Mouse (Mus musculus): ENCODE results near the gene Ube2cbp.

Gene Ube2cbp

GRCm38 (mm10) chr9:86435510-86435909, 29.2 kb downstream of the Ube2cbp start:
- no peak for DNase-seq (ENCODE audit: low read depth, low spot score)

DNA sequence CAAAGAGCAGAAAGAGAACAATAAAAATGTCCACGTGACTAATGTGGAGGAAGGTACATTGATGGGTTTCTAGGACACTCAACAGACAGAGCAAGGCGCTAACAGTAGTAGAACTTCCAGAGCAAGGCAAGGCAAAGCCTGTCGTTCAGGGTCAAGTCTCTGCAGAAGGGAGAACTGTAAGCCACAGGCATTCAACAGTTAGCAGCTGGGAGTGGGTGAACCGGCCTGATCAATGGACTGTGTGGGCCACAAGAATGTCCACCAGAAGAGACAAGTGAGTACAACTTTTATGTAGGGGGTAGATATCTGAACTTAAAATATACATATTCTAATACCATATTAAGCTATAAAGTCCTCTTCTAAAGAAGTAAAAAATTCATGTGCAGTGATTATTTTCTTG, 41.4 kb downstream of the Ube2cbp start:
- no peak for DNase-seq (ENCODE audit: low read depth, low spot score)

GRCm38 (mm10) chr9:86419366-86419765, 45.4 kb downstream of the Ube2cbp start:
- no peak for DNase-seq (ENCODE audit: low read depth, low spot score)

DNA sequence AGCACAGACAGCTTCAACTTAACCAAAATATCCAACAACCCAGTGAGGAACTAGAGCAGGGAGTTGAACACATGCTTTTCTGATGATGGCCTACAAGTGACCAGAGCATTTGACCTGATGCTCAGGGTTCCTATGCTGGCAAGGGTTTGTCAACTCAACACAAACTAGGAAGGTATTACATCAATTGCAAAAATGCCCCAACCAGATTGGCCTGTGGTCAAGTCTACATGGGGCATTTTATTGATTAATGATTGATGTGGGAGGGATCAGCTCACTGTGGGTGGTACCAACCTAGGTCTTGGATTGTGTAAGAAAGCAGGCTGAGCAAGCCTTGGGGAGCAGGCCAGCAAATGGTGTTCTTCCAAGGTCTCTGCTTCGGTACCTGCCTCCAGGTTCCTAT, 46.8 kb downstream of the Ube2cbp start:
- DNase-seq (ENCODE audit: low read depth, low spot score) = no peak

GRCm38 (mm10) chr9:86395785-86396184, 69.0 kb downstream of the Ube2cbp start:
- no peak for DNase-seq (ENCODE audit: low read depth, low spot score)

GRCm38 (mm10) chr9:86395012-86395411, 69.7 kb downstream of the Ube2cbp start:
- no peak for DNase-seq (ENCODE audit: low read depth, low spot score)

DNA sequence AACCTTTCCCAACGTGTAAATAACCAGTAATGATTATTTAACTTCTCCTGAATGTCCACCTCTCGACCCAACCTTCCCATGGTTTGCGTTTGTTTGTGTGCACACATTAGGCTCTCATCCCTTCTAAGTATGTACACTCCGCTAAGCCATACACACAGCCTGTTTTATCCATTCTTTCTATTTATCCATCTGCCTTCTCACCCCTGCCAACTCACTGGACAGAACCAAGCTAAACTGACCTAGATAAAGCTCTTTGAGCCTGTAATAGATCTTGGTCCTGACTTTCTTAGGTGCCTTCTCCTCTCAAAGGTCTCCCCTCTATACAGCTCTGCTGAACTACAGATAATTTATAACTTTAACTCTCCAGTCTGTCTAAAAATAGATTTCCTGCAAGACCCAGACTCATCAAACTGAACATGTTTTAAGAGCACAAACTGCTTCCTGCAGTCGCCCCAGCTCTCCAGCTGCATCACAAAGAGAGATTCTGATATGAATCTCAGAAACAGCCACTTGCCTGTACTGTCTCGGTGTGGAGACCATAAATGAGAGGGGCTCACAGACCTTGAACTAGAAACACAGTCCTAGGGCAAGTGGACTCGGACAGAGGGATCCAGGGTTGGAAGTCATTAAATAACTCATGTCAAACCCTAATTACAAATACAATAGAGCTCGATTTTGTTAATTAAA, 71.0 kb downstream of the Ube2cbp start:
- DNase-seq (ENCODE audit: low read depth, low spot score) = no peak

GRCm38 (mm10) chr9:86391467-86391866, 73.3 kb downstream of the Ube2cbp start:
- DNase-seq (ENCODE audit: low read depth, low spot score) = no peak

DNA sequence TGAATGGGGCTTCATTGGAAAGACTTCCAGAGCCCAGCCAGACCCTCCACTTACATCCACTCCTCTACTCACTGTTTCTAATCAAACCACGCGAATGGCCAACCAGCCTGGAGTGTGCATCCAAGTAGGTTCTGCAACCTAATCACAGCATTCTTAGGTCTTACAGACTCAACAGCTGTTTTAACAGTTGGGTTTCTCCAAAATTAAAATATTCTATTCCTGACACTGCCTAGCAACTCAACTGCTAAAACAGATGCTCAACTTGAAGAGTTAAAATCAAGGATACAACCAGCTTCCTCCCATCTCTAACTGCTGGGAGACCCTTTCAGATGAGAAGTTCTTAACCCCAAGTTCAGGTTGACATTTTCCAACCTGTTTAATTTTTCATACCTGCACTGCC, 74.0 kb downstream of the Ube2cbp start:
- no peak for DNase-seq (ENCODE audit: low read depth, low spot score)

- DNase-seq (ENCODE audit: low read depth, low spot score) = no peak
These were observed 76.2 kb downstream of the Ube2cbp start for GRCm38 (mm10) chr9:86388538-86388937.

DNA sequence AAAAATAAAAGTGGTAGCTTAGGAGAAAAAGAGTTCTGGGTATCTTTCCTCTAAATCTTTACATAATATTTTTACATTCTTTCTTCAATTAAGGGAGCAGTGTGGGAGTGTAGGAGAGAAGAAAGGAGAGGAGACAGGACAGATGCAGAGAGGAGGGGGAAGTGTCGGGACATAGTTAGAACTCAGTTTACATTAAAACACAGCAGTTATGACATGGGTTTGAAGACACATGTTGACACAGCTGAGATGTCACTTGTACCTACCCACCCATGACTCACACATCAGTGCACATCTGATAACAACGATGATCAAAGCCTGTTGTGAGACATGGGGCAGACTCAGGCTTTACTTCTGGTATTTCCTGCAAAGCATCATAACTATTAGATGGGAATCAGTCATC, 87.8 kb downstream of the Ube2cbp start:
- DNase-seq (ENCODE audit: low read depth, low spot score) = no peak

GRCm38 (mm10) chr9:86372783-86373567, 91.8 kb downstream of the Ube2cbp start:
- no peak for DNase-seq (ENCODE audit: low read depth, low spot score)

DNA sequence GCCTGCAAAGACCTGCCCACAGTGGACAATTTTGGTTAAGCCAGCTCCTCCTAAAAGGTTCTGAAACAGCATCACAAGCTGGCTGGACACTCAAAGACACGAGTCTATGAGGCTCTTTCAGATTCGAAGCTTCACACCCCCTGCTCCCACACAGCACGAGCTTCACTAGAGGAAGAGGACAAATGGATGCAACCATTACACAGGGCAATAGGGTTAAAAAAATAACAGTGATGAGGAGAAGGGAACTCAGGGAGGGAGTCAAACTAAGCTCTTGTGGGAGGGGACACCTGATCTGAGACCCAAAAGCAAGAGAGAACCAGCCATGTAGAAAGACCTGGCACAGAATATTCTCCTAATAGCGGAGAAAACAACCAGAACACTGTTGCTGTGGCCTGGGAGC, 95.5 kb downstream of the Ube2cbp start:
- no peak for DNase-seq (ENCODE audit: low read depth, low spot score)

DNA sequence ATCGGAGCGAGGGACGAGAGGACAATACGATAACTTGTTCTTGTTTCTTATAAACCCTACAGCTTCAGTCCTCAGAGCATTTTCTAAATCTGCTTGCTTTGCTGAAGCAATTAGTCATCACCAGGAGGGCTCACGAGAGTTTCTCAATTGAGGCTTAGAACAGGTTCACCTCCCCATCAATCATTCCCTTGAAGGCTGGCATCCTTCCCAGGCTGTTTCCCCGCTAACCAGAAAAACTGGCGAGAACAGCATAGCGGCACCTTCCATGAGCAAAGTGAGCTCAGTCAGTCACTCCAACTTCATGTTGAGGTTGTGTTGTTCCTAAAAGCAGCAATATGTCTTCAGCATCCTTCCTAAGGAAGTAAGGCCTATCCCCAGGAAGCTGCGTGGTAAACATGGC, 104.2 kb downstream of the Ube2cbp start:
- no peak for DNase-seq (ENCODE audit: low read depth, low spot score)

- DNase-seq (ENCODE audit: low read depth, low spot score) = no peak
These were observed 108.9 kb downstream of the Ube2cbp start for GRCm38 (mm10) chr9:86355851-86356250.

DNA sequence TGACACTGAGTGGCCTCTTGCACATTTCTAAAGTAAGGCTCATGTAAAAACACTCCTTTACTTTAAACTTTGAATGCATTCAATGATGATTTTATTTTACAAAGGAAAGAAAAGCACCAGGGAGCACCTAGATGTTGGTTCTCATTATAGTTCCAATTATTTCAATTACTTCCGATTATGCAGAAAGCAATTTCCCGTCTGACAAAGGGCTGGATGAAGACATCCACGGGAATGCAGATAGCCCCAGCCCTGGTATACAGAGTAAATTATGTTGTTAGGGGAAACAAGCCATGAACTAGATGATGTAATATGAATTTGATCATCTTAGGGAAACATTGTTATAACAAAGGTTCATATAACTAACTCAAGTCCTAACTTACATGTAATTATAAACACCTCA, 113.3 kb downstream of the Ube2cbp start:
- DNase-seq (ENCODE audit: low read depth, low spot score) = no peak

DNA sequence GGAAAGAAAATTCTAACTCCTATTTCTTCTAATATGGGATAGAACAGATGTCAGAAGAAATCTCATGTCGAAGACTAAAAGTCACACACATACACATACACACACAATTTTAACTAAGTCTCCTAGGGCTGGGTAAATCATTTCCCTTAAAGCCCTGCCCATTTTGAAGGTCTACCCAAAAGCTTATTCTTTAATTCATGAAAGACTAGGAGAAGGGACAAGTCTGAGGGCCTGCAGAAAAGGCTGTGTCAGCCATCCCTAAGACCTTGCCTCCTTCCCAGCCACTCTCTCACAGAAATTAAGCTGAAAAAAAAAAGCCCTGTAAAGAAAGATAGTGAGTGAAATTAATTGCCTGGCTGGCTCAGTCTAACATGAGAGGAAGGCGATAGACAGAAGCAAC, 128.0 kb downstream of the Ube2cbp start:
- DNase-seq (ENCODE audit: low read depth, low spot score) = no peak

DNA sequence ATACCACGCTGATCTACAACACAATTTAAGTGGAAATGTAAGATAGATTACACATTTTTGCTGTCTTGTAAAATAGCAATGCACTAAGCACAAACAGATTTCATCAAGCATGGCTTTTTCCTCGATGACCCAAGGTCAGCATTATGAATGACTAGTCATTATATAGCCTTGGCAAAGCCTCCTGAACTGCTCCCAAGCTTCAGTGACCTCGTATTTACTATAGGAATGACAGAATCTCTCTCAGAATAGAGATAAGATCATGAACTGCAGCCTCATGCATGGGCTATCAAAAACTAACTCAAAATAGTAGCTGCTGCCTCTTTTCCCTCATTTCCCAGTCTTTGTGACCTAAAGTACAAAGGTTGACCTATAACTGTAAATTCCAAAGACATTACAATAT, 128.4 kb downstream of the Ube2cbp start:
- no peak for DNase-seq (ENCODE audit: low read depth, low spot score)

DNA sequence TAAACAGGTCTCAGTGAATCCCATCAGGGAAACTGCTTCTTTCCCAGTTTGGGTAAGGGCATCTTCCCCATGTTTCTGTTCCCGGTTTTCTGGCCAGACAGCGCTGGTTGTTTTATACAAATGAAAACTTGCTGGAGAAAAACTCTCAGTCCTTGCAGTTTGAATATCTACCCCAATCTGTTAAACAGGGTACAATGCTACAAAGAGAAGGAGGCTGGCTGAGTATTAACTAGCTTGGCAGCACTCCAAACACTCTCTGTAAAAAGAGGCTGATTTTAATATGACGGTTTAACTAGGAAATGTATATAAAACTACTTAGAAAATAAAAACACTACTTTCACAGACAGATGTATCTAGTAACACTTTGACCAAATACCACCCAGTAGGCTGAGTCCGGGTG, 129.2 kb downstream of the Ube2cbp start:
- DNase-seq (ENCODE audit: low read depth, low spot score) = no peak

- DNase-seq (ENCODE audit: low read depth, low spot score) = no peak
These were observed 130.4 kb downstream of the Ube2cbp start for GRCm38 (mm10) chr9:86334357-86334756.

DNA sequence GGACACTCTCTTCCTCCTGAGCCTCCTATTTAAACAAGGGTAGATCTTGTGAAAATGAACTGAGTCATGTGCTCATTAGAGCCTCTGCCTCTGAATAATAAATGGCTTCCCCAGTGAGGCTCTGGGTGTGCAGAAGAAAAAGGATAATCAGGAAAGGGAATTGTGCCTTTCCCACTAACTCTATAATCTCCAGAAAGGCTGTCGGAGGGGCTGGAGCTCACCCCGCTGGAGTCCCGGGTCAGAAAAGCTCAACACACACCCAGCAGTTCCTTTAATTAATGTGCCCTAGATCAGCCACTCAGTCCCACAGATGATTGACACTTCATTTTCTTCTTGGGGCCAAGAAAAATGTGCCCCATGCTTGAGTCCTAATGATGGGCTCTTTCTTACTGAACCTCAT, 134.2 kb downstream of the Ube2cbp start:
- DNase-seq (ENCODE audit: low read depth, low spot score) = no peak

- DNase-seq (ENCODE audit: low read depth, low spot score) = no peak
These were observed 136.5 kb downstream of the Ube2cbp start for GRCm38 (mm10) chr9:86328270-86328669.

- no peak for DNase-seq (ENCODE audit: low read depth, low spot score)
These were observed 137.4 kb downstream of the Ube2cbp start for GRCm38 (mm10) chr9:86327341-86327740.
